Mouse (Mus musculus) intestine, embryonic 14.5 days (tissue): ENCODE measurements around the gene Nek3. TPM values are rescaled to one million over a fixed set of nuclear protein-coding genes. Genes with fewer than 3 reads are reported as not detected.

Experiments
- polyA plus RNA-seq: library from polyadenylated mRNA; unstranded; fragments of >200 nt; fragmentation: Nextera tagmentation; extraction: Ambion mirVana; gene quantifications from 2 replicates; pipeline ENCODE4 v1.2.1, GENCODE M21; 2014

Nek3 gene
- polyA plus RNA-seq, 1 experiment from 2014 or later: 4.4 TPM

Other genes starting within 250 kb of the Nek3 start
- not detected in 2 replicates for gene Defb15, start 233.7 kb downstream of the Nek3 start, polyA plus RNA-seq
- not detected in 2 replicates for gene Defb35, start 228.1 kb downstream of the Nek3 start, polyA plus RNA-seq
- gene Defb13, start 219.7 kb downstream of the Nek3 start, polyA plus RNA-seq: not detected in 2 replicates
- not detected in 2 replicates for gene Fam90a1a, start 207.7 kb downstream of the Nek3 start, polyA plus RNA-seq
- gene Ccdc70, start 196.7 kb downstream of the Nek3 start, polyA plus RNA-seq: not detected in 2 replicates
- gene Atp7b, start 106.1 kb downstream of the Nek3 start, polyA plus RNA-seq: 3.9 and 4.1 TPM in 2 replicates
- 30.2 and 30.6 TPM in 2 replicates for gene Alg11, start 105.7 kb downstream of the Nek3 start, polyA plus RNA-seq
- 0.12 and 0.24 TPM in 2 replicates for gene Nek5, start 41.4 kb downstream of the Nek3 start, polyA plus RNA-seq
- 50.9 and 54.9 TPM in 2 replicates for gene Ckap2, start 19.4 kb upstream of the Nek3 start, polyA plus RNA-seq
- 41.3 and 47.6 TPM in 2 replicates for gene Vps36, start 26.4 kb upstream of the Nek3 start, polyA plus RNA-seq
- gene Thsd1, start 60.9 kb upstream of the Nek3 start, polyA plus RNA-seq: 9.1 TPM in 2 replicates
- gene Tpte, start 117.0 kb upstream of the Nek3 start, polyA plus RNA-seq: not detected in 2 replicates
- gene Slc25a15, start 232.2 kb upstream of the Nek3 start, polyA plus RNA-seq: 49.4 and 53.8 TPM in 2 replicates
- gene Mrps31, start 244.9 kb upstream of the Nek3 start, polyA plus RNA-seq: 59.8 and 62.0 TPM in 2 replicates